Mouse (Mus musculus) T-cell, adult 2 months (primary cell): ENCODE results near the gene BC107364.
"Not testable (repeated sequence)": the region's sequence is repeated elsewhere in the genome, so short reads cannot be mapped to it uniquely, and the experiment has no call there.

Experiments
- DNase-seq: peaks from one replicate; pipeline ENCODE4 v3.0.0; 2022; ENCODE audit warnings: low spot score

BC107364 gene

DNA sequence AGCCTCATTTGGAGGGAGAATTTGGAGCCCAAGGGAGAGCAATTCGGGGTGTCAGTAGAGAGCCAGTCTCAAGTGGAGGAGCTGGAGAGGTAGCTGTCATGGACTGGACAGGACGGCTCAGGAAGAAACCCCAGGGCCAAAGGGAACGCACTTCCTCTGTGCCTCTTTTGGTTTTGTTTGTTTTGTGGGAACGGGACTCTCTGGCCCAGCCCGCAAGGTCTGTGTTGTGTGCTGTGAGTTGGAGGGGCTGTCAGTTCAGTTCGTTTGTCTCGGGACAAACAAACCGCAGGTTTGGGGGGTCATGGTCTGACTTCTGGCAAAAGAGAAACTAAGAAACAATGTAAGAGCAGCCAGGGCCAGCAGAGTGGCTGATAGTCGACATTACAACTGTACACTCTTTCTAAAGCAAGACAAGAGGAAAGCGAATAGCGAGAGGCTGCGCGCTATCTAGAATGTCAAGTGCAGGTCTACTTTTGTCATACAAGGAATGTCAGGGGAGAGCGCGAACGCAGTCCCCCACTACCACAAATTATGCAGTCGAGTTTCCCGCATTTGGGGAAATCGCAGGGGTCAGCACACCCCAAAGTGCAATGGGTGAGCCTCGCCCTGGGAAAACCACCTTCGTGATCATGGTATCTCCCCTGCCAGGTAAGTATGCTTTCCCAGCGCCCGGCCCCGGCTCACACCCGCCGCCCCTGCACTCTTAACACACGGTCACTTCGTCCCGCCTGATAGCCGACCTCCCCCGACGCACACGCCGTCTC, 34.1 kb upstream of the BC107364 start:
- not testable (repeated sequence) for DNase-seq

DNA sequence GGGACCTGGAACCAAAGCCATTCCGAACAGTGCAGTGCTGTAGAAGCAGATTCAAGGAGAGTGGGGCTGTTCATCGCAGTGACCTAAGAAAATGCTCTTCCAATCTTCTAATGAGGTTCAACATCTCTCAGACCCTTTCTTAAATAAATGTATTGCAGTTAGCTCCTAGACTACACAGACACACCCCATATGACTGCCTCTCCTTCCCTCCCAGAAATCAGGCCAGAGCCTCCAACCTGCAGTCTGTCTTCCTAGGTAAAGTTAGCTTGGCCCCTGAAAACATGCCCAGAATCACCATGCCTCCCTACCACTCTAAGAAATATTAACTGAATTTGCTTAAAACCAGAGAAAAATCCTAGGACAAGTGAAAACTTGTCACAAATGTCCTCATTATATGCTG, 33.3 kb upstream of the BC107364 start:
- DNase-seq, result no peak

- no peak for DNase-seq
These were observed 32.8 kb upstream of the BC107364 start for GRCm38 (mm10) chr3:96484921-96485320.

GRCm38 (mm10) chr3:96483946-96484345, 31.8 kb upstream of the BC107364 start:
- DNase-seq, result no peak

GRCm38 (mm10) chr3:96483044-96483443, 30.9 kb upstream of the BC107364 start:
- not testable (repeated sequence) for DNase-seq

GRCm38 (mm10) chr3:96482451-96482850, 30.3 kb upstream of the BC107364 start:
- no peak for DNase-seq

- DNase-seq, result no peak
These were observed 29.8 kb upstream of the BC107364 start for GRCm38 (mm10) chr3:96481856-96482255.

DNA sequence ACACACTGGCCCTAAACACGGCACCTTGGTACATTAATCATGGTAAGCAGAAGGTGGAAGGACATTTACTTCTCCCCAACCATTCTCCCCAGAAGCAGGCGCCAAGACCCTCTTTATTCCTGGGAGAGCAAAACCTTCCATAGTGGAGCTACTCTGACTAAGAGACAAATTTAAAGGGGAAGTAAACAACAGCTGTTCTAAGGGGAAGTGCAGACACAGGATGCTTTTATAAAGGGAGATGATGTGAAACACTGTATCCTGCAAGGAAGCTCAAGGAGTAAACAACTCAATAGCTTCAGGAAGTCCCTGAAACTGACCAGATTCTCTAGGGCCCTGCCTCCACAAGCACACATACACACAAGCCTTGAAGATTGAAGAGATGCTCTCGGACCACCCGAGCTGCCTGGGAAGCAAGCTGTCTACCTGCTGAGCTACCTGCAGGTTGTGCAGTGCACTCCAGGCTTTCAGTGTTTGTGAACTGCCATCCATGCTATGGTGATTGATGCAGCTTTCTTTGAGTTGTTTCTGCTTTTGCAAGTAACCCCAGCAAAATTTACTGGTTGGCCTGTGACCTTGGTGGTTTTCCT, 28.7 kb upstream of the BC107364 start:
- no peak for DNase-seq

DNA sequence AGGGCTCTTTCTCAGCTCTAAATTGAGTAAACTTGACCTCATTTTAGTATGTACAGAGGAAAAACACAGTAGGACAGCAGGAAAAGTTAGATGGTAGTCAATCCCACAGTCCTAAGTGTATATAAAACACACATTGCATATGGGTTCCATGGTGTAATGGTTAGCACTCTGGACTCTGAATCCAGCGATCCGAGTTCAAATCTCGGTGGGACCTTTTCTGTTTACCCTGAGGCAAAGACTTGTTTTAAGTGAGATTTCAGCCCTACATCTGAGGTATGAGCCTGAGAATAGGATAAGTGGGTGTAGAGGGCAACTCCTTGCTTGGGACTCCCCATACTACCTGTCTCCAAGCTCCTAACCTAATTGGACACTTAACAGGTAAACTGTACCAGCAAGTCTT, 27.1 kb upstream of the BC107364 start:
- DNase-seq, result no peak

DNA sequence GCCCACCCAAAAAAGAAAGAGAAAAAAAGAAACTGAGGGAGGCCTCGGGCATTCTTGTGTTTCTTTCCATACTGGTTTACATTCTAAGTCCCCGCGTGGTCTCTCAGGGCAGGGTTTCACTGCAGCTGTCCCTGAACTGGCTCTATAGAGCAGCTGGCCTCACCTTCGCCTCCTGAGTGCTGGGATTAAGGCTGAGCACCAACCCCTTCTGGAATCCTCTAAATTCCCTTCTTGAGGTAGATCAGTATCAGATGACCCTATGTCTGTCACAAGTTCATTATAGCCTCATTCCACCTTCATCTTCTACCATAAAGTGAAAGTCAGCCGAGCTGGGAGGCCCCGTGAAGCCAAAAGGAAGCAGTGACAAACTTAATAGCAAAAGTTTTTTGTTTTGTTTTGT, 25.5 kb upstream of the BC107364 start:
- DNase-seq, result no peak

DNA sequence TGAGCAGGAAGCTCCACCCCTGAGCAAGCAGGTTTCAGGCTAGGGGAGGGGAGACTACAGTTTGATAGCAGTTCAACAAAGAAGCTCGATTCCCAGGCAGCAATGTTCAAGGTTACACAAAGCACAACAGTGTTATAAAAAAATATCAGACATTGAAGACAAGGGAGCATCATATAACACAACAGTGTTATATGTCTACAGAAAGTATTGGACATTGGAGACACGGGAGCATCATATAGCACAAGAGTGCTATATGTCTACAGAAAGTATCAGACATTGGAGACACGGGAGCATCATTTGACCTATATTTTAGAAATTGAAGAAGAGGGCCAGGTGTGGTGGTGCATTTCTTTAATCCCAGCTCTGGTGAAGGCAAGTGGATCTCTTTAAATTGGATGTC, 25.0 kb upstream of the BC107364 start:
- DNase-seq, result no peak

DNA sequence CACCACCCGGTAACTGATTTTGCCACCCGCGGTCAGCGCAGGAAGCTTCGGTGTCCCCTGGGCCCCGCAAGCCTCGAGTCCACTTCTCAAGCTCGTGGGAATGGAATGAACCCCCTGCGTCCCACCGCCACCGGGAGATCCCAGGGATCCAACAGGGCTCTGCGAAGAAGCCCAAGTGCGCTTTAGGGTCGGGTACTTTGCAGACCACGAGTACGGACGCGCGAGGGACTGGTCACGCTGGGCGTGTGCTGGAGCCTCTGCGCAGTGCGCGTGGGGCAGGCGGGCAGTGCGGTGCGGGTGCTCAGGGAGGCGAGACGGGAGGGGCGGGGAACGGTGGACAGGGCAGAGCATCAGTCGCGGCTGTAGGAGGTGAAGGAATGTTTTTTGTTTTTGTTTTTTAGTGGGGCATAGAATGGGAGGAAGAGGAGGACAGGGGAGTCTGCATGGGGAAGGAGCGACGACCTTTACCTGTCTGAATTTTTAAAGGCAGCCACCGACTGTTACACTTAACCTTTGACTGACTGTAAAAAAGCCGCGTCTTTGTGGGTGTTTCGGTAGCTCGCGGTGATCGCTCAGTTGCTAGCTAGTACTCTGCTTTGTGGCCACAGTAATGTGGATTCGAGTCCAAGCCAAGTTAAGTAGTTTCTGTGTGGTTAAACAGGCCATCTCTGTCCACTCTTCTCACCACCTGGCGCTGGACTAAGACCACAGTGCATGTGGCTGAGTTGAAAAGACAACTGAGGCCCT, 23.0 kb upstream of the BC107364 start:
- no peak for DNase-seq

- DNase-seq, result not testable (repeated sequence)
These were observed 21.4 kb upstream of the BC107364 start for GRCm38 (mm10) chr3:96473556-96473955.

GRCm38 (mm10) chr3:96472066-96472465, 20.0 kb upstream of the BC107364 start:
- DNase-seq, result no peak

DNA sequence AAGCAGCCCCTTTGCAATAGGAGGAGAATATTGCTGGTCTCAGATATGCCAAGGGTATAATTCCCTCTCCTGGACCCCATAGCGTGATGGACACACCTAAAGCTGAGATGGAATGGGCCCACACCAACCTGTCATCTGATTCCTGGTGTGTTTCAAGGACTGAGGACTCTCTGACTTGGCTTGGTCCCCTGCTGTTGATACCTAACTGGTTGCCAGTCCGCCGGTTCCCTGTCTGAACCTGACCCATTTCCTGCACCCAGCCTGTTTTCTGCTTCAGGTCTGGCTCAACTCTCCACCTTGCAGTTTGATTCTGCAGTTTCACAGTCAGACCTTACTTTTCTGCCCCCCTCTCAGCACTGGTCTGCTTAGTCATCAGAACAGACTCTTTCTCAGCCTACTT, 17.5 kb upstream of the BC107364 start:
- no peak for DNase-seq

DNA sequence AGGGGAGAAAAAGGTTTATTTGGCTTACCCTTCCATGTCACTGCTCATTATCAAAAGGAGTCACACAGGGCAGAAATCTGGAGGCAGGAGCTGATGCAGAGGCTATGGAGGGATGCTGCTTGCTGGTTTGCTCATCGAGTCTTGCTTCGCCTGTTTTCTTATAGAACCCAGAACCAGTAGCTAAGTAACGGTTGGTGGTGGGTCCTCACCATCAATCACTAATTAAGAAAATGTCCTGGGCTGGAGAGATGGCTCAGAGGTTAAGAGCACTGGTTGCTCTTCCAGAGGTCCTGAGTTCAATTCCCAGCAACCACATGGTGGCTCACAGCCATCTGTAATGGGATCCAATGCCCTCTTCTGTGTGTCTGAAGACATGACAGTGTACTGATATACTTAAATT, 16.2 kb upstream of the BC107364 start:
- not testable (repeated sequence) for DNase-seq

DNA sequence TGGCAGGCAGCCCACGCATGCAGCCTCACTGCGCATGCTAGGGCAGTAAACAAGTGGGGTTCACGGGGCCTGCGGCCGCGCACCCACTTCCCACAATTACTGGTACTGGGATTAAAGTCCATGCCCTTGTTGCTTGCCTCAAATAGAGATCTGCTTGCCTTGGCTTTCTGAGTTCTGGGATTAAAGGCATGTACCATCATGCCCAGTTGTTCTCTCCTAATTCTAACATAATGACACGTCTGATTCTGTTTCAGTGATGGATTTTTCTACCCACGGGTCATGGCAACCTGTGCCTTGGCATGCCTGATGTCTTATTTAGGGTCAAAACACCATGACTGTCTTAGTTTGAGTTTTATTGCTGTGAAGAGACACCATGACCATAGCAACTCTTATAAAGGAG, 15.5 kb upstream of the BC107364 start:
- no peak for DNase-seq

- DNase-seq, result no peak
These were observed 11.8 kb upstream of the BC107364 start for GRCm38 (mm10) chr3:96463891-96464290.

- DNase-seq, result not testable (repeated sequence)
These were observed 8.4 kb upstream of the BC107364 start for GRCm38 (mm10) chr3:96460568-96460870.

DNA sequence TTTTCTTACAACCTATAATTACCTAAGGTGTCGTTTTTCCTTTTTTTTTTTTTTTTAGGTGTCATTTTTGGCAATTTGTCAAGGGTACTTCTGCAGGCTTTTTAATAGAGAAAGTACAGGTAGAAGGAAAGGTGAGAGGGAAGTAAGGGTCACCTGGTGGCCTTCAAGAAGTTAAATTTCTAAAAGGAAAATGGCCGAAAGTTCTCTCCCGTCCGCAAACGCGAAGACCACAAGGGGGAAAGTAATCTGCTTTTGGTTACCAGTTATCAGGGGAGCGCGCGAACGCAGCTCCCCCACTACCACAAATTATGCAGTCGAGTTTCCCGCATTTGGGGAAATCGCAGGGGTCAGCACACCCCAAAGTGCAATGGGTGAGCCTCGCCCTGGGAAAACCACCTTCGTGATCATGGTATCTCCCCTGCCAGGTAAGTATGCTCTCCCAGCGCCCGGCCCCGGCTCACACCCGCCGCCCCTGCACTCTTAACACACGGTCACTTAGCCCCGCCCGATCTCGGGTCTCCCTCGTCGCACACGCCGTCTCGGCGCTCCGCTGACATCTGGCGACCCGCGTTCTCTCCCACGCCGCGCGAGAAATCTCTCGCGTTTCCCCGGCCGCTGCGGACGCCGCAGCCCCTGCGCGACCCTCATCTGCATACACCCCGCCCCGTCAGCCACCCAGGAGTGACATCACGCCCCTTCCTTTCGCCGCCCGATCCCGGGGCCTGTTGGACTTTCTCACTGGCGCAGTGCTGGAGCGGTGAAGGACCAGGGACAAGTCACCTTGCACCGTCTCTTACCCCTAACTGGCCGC, 7.9 kb upstream of the BC107364 start:
- DNase-seq, result not testable (repeated sequence)

- not testable (repeated sequence) for DNase-seq
These were observed 6.9 kb upstream of the BC107364 start for GRCm38 (mm10) chr3:96458886-96459439.

DNA sequence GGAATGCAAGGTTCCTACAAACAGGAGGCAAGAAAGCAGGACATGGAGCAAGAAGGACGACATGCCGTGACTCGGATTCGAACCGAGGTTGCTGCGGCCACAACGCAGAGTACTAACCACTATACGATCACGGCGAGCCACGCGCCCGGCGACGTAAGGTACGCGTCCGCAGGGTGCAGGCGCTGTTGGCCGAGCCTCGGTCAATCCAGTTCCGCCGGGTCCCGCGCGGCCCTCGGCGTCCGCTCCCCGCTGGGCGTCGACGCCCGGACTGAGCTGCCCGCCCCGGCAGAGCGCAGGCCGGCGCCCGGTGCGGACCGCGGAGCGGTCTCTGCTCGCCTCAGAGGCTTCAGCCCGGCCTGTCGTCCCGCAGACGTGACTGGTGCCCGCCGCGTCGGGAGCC, 5.9 kb upstream of the BC107364 start:
- not testable (repeated sequence) for DNase-seq
